Mouse (Mus musculus): Measurements from ENCODE around the gene Parp16.

The Parp16 gene

GRCm38 (mm10) chr9:65195053-65195452 is at the start of gene Parp16:
Gene Parp16 (plus strand): TSS chr9:65195353.
- DNase-seq (ENCODE audit: low read depth, low spot score): no peak
- Histone ChIP-seq H3K36me3 (ENCODE audit: control insufficient read depth, insufficient read depth, low read length, poor library complexity, severe bottlenecking) (no peaks in the 10 kb centered on the region), H3K27me3 (ENCODE audit: control insufficient read depth, insufficient read depth, low read length, poor library complexity, severe bottlenecking) (no peaks in the 10 kb centered on the region)

- no peak for DNase-seq (ENCODE audit: low read depth, low spot score)
- Histone ChIP-seq H3K36me3 (ENCODE audit: control insufficient read depth, insufficient read depth, low read length, poor library complexity, severe bottlenecking) (no peaks in the 10 kb centered on the region), H3K27me3 (ENCODE audit: control insufficient read depth, insufficient read depth, low read length, poor library complexity, severe bottlenecking) (no peaks in the 10 kb centered on the region; the same call in 1 of the 2 replicates)
These were observed 49.2 kb upstream of the Parp16 start for GRCm38 (mm10) chr9:65146001-65146400.

- Histone ChIP-seq H3K36me3 (ENCODE audit: control insufficient read depth, insufficient read depth, low read length, poor library complexity, severe bottlenecking) (no peaks in the 10 kb centered on the region), H3K27me3 (ENCODE audit: control insufficient read depth, insufficient read depth, low read length, poor library complexity, severe bottlenecking) (no peaks in the 10 kb centered on the region)
- DNase-seq (ENCODE audit: low read depth, low spot score): no peak
These were observed 46.6 kb upstream of the Parp16 start for GRCm38 (mm10) chr9:65148507-65148906.

GRCm38 (mm10) chr9:65152711-65153330 is 42.3 kb upstream of the Parp16 start:
- DNase-seq (ENCODE audit: low read depth, low spot score): no peak
- Histone ChIP-seq H3K27me3 (ENCODE audit: control insufficient read depth, insufficient read depth, low read length, poor library complexity, severe bottlenecking) (no peaks in the 10 kb centered on the region), H3K36me3 (ENCODE audit: control insufficient read depth, insufficient read depth, low read length, poor library complexity, severe bottlenecking) (no peaks in the 10 kb centered on the region)

- Histone ChIP-seq H3K36me3 (ENCODE audit: control insufficient read depth, insufficient read depth, low read length, poor library complexity, severe bottlenecking) (no peaks in the 10 kb centered on the region), H3K27me3 (ENCODE audit: control insufficient read depth, insufficient read depth, low read length, poor library complexity, severe bottlenecking) (no peaks in the 10 kb centered on the region)
- no peak for DNase-seq (ENCODE audit: low read depth, low spot score)
These were observed 41.8 kb upstream of the Parp16 start for GRCm38 (mm10) chr9:65153331-65153711.

GRCm38 (mm10) chr9:65154692-65155455 is 40.3 kb upstream of the Parp16 start:
- DNase-seq (ENCODE audit: low read depth, low spot score): no peak
- no peaks in the 10 kb centered on the region for H3K27me3 ChIP-seq (ENCODE audit: control insufficient read depth, insufficient read depth, low read length, poor library complexity, severe bottlenecking)
- H3K36me3 ChIP-seq (ENCODE audit: control insufficient read depth, insufficient read depth, low read length, poor library complexity, severe bottlenecking): no peaks in the 10 kb centered on the region

- DNase-seq (ENCODE audit: low read depth, low spot score): no peak
- Histone ChIP-seq H3K36me3 (ENCODE audit: control insufficient read depth, insufficient read depth, low read length, poor library complexity, severe bottlenecking) (no peaks in the 10 kb centered on the region), H3K27me3 (ENCODE audit: control insufficient read depth, insufficient read depth, low read length, poor library complexity, severe bottlenecking) (no peaks in the 10 kb centered on the region)
These were observed 38.5 kb upstream of the Parp16 start for GRCm38 (mm10) chr9:65156604-65157003.

- H3K36me3 ChIP-seq (ENCODE audit: control insufficient read depth, insufficient read depth, low read length, poor library complexity, severe bottlenecking): no peaks in the 10 kb centered on the region
- no peak for DNase-seq (ENCODE audit: low read depth, low spot score)
These were observed 37.5 kb upstream of the Parp16 start for GRCm38 (mm10) chr9:65157631-65158030.

GRCm38 (mm10) chr9:65161188-65161587 is 34.0 kb upstream of the Parp16 start:
- H3K27me3 ChIP-seq (ENCODE audit: control insufficient read depth, insufficient read depth, low read length, poor library complexity, severe bottlenecking): 0 out of 2 replicates have a peak, but pooled peaks cover 2% of the 10 kb centered on the region
- no peaks in the 10 kb centered on the region for H3K36me3 ChIP-seq (ENCODE audit: control insufficient read depth, insufficient read depth, low read length, poor library complexity, severe bottlenecking)
- DNase-seq (ENCODE audit: low read depth, low spot score): no peak

More at GRCm38 (mm10) chr9:65157631-65158030, 37.5 kb upstream of the Parp16 start:
- 0 out of 2 replicates have a peak, but pooled peaks cover under 1% of the 10 kb centered on the region for H3K27me3 ChIP-seq (ENCODE audit: control insufficient read depth, insufficient read depth, low read length, poor library complexity, severe bottlenecking)

- H3K36me3 ChIP-seq (ENCODE audit: control insufficient read depth, insufficient read depth, low read length, poor library complexity, severe bottlenecking): no peaks in the 10 kb centered on the region
- no peak for DNase-seq (ENCODE audit: low read depth, low spot score)
- 0 out of 2 replicates have a peak, but pooled peaks cover 2% of the 10 kb centered on the region for H3K27me3 ChIP-seq (ENCODE audit: control insufficient read depth, insufficient read depth, low read length, poor library complexity, severe bottlenecking)
These were observed 33.3 kb upstream of the Parp16 start for GRCm38 (mm10) chr9:65161881-65162280.

- H3K27me3 ChIP-seq (ENCODE audit: control insufficient read depth, insufficient read depth, low read length, poor library complexity, severe bottlenecking): 0 out of 2 replicates have a peak, but pooled peaks cover 2% of the 10 kb centered on the region
- DNase-seq (ENCODE audit: low read depth, low spot score): no peak
- no peaks in the 10 kb centered on the region for H3K36me3 ChIP-seq (ENCODE audit: control insufficient read depth, insufficient read depth, low read length, poor library complexity, severe bottlenecking)
These were observed 32.2 kb upstream of the Parp16 start for GRCm38 (mm10) chr9:65162711-65163639.

GRCm38 (mm10) chr9:65164870-65165269 is 30.3 kb upstream of the Parp16 start:
- DNase-seq (ENCODE audit: low read depth, low spot score): peak; percentile 59
- Histone ChIP-seq H3K27me3 (ENCODE audit: control insufficient read depth, insufficient read depth, low read length, poor library complexity, severe bottlenecking) (0 out of 2 replicates have a peak, but pooled peaks cover 2% of the 10 kb centered on the region), H3K36me3 (ENCODE audit: control insufficient read depth, insufficient read depth, low read length, poor library complexity, severe bottlenecking) (no peaks in the 10 kb centered on the region)

GRCm38 (mm10) chr9:65166386-65166785 is 28.8 kb upstream of the Parp16 start:
- 0 out of 2 replicates have a peak, but pooled peaks cover 2% of the 10 kb centered on the region for H3K27me3 ChIP-seq (ENCODE audit: control insufficient read depth, insufficient read depth, low read length, poor library complexity, severe bottlenecking)
- H3K36me3 ChIP-seq (ENCODE audit: control insufficient read depth, insufficient read depth, low read length, poor library complexity, severe bottlenecking): no peaks in the 10 kb centered on the region
- no peak for DNase-seq (ENCODE audit: low read depth, low spot score)

GRCm38 (mm10) chr9:65168534-65168933 is 26.6 kb upstream of the Parp16 start:
- Histone ChIP-seq H3K36me3 (ENCODE audit: control insufficient read depth, insufficient read depth, low read length, poor library complexity, severe bottlenecking) (no peaks in the 10 kb centered on the region), H3K27me3 (ENCODE audit: control insufficient read depth, insufficient read depth, low read length, poor library complexity, severe bottlenecking) (no peaks in the 10 kb centered on the region)
- no peak for DNase-seq (ENCODE audit: low read depth, low spot score)
